Mouse (Mus musculus) kidney, embryonic 14.5 days (tissue): ENCODE measurements around the gene Zbtb5. TPM values are rescaled to one million over a fixed set of nuclear protein-coding genes. Genes with fewer than 3 reads are reported as not detected.
"Not testable (repeated sequence)": the region's sequence is repeated elsewhere in the genome, so short reads cannot be mapped to it uniquely, and the experiment has no call there.

Experiments used
- ATAC-seq: fragments of 200-750 bp; cut with Nextera tagmentation; 2 replicates; pipeline ENCODE4 v1.8.0; 2017; ENCODE audit warnings: moderate number of reproducible peaks, mild to moderate bottlenecking, moderate TSS enrichment, moderate library complexity; ENCODE audit not compliant: low FRiP score, low TSS enrichment
- H3K27ac ChIP-seq: fragments of 300-500 bp; sonication (generic); 2 replicates; pipeline ENCODE4 v1.5.1; 2014; ENCODE audit warnings: low read depth, mild to moderate bottlenecking, low read length, moderate library complexity, mixed read lengths
- H3K27me3 ChIP-seq: fragments of 300-500 bp; sonication (generic); 2 replicates; pipeline ENCODE4 v1.6.1; 2014; ENCODE audit warnings: mild to moderate bottlenecking, low read length; ENCODE audit not compliant: control insufficient read depth, insufficient read depth
- H3K36me3 ChIP-seq: fragments of 300-500 bp; sonication (generic); 2 replicates; pipeline ENCODE4 v1.6.1; 2014; ENCODE audit warnings: low read length, mixed read lengths; ENCODE audit not compliant: control insufficient read depth, insufficient read depth
- H3K4me1 ChIP-seq: fragments of 300-500 bp; sonication (generic); 2 replicates; pipeline ENCODE4 v1.6.1; 2014; ENCODE audit warnings: low read length, mixed read lengths; ENCODE audit not compliant: control insufficient read depth, insufficient read depth
- H3K4me2 ChIP-seq: fragments of 300-500 bp; sonication (generic); replicated peaks from 2 replicates; pipeline ENCODE4 v1.6.1; 2014; ENCODE audit warnings: low read depth, mild to moderate bottlenecking, low read length
- H3K4me3 ChIP-seq: fragments of 300-500 bp; sonication (generic); 2 replicates; pipeline ENCODE4 v1.5.1; 2014; ENCODE audit warnings: mild to moderate bottlenecking, low read length
- H3K9ac ChIP-seq: fragments of 300-500 bp; sonication (generic); 2 replicates; pipeline ENCODE4 v1.6.1; 2014; ENCODE audit warnings: low read depth, mild to moderate bottlenecking, low read length, moderate library complexity
- H3K9me3 ChIP-seq: fragments of 300-500 bp; sonication (generic); 2 replicates; pipeline ENCODE4 v1.6.1; 2016; ENCODE audit warnings: low read length; ENCODE audit not compliant: control insufficient read depth
- WGBS: fragments of 180-500 bp; shearing (Covaris S2); extraction: QIAGEN DNeasy Blood & Tissue Kit; methylation state at CpG from one replicate; pipeline ENCODE4 v1.1.7; 2014; 5-methylcytosine and 5-hydroxymethylcytosine counted together
- polyA plus RNA-seq: library from polyadenylated mRNA; unstranded; fragments of >200 nt; fragmentation: Nextera tagmentation; extraction: Ambion mirVana; gene quantifications from 2 replicates; pipeline ENCODE4 v1.2.1, GENCODE M21; 2014

The Zbtb5 gene
- 14.7 and 27.2 TPM in 2 replicates for polyA plus RNA-seq

DNA sequence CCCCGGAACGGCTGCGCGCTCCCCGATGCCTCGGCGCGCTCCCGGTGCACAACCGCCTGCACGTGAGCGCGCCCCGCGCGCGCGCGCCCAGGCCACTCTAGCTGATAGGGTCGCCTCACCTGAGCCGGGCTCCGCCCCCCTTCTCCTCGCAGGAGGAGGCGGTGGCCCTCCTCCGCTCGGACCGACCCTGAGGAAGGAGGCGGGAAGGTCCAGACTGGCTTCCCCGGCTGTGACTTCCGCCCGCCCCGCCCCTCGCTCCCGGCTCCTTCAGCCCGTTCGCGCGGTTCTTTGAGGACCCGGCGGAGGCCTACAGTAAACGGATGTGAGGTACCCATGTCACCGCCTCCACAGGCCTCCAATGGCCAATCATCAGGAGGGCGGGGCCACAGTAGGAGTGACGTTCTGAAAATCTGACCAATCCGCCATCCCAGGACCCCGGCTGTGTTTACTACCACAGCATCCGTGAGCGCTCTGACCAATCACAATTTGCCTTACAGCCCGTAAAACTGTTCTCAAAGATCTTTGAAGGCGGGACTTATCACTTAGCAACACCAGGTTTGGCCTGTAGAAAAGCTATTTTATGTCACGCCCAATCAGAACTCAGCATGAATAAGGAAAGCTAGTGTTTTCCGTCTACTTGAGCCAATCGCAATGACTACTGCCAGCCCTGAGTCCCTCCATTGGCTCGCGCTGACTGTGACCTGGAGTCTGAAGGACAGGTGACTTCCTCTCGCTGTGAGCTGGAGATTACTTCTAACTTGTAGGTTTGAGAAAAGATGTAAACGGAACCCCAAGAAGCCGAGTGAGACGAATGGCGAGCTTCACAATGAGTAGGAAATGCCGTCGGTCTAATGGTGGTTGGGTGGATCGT, at the start of gene Zbtb5:
Zbtb5 (minus strand) TSS at position 308 of the 871 bp plus-strand sequence.
- H3K9me3 ChIP-seq: no peaks in the 10 kb centered on the region
- H3K4me1 ChIP-seq: peaks cover 21% of the 10 kb centered on the region
- peak within 1 kb of the TSS; percentile 79 for H3K4me2 ChIP-seq
- H3K36me3 ChIP-seq: no peaks in the 10 kb centered on the region
- H3K27ac ChIP-seq: peak within 1 kb of the TSS; percentile 90
- WGBS: under 1% methylated on average over 51 of the region's 63 CpGs
- no peaks in the 10 kb centered on the region for H3K27me3 ChIP-seq
- H3K9ac ChIP-seq: peak within 1 kb of the TSS; percentile 81
- H3K4me3 ChIP-seq: peak within 1 kb of the TSS; percentile 69
- ATAC-seq: peak; percentile 99

DNA sequence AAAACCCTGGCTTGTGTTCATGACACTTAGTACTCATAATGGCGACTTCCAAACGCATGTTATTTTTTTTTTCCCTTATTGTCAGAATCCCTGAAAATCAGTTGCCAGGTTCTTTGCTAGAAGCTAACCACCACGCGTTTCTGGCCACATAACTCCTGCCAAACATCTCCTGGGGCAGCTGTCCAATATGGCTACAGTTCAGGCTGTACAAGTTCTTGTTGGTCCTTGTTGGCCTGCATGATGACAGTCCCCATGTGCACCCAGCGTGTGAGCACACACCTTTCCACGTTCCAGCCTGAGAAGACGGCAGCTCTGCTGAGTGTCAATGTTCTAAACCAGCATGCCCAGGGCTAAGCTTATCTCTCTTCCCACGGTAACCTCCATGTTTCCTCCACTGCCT, 43.2 kb upstream of the Zbtb5 start:
- Histone ChIP-seq H3K4me1 (no peaks in the 10 kb centered on the region), H3K9ac (no peak overlapping the region), H3K27ac (no peak overlapping the region), H3K4me3 (no peak overlapping the region), H3K9me3 (no peaks in the 10 kb centered on the region), H3K36me3 (peaks cover 31% of the 10 kb centered on the region), H3K4me2 (no peak overlapping the region), H3K27me3 (no peaks in the 10 kb centered on the region)
- ATAC-seq: no peak
- 81% methylated on average over 8 of the region's 8 CpGs for WGBS

DNA sequence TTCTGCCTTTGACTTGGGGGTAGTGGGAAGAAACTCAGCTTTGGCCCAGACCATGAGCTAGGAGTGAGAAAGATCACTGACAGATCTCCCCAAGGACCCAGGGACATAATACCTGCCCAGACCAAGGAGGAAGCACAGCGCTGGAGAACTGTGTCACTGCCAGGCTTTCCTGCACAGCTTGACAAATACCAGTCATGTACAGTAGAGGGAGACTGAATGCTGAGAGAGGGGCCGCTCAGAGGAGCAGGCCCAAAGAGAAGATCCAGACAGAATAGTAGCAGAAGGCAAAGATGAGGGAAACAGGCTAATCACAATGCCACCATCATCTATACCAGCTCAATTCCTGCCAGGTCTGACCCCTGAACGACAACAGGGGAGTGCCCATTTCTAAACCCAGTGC, 42.6 kb upstream of the Zbtb5 start:
- ATAC-seq: no peak
- H3K4me2 ChIP-seq: no peak overlapping the region
- H3K4me1 ChIP-seq: no peaks in the 10 kb centered on the region
- H3K4me3 ChIP-seq: no peak overlapping the region
- no peak overlapping the region for H3K9ac ChIP-seq
- 45% methylated on average over 3 of the region's 3 CpGs for WGBS
- no peaks in the 10 kb centered on the region for H3K27me3 ChIP-seq
- H3K9me3 ChIP-seq: no peaks in the 10 kb centered on the region
- H3K27ac ChIP-seq: no peak overlapping the region
- H3K36me3 ChIP-seq: peaks cover 28% of the 10 kb centered on the region

DNA sequence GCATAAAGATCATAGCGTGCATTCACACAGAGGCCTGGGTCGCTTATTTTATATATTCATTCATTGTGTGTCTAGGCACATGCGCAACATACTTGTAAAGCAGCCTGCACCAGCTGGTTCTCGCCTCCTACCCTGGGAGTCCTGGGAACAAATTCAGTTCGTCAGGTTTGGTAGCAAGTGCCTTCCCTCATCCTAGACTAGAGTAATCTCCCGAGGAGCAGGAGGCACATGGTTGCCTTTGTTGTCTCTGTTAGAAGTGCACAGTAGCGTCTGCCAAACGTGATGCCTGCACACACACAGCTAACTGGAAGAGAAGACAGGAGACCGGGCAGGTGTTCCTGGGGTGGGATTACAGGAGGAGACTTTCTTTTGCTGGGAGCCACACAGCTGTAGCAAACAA, 35.7 kb upstream of the Zbtb5 start:
- H3K36me3 ChIP-seq: peaks cover 33% of the 10 kb centered on the region; the same call in 1 of the 2 replicates
- H3K9ac ChIP-seq: no peak overlapping the region
- WGBS: 82% methylated on average over 9 of the region's 9 CpGs
- no peaks in the 10 kb centered on the region for H3K27me3 ChIP-seq
- H3K9me3 ChIP-seq: no peaks in the 10 kb centered on the region
- H3K27ac ChIP-seq: no peak overlapping the region
- no peak for ATAC-seq
- no peak overlapping the region for H3K4me2 ChIP-seq
- H3K4me1 ChIP-seq: no peaks in the 10 kb centered on the region
- H3K4me3 ChIP-seq: no peak overlapping the region

DNA sequence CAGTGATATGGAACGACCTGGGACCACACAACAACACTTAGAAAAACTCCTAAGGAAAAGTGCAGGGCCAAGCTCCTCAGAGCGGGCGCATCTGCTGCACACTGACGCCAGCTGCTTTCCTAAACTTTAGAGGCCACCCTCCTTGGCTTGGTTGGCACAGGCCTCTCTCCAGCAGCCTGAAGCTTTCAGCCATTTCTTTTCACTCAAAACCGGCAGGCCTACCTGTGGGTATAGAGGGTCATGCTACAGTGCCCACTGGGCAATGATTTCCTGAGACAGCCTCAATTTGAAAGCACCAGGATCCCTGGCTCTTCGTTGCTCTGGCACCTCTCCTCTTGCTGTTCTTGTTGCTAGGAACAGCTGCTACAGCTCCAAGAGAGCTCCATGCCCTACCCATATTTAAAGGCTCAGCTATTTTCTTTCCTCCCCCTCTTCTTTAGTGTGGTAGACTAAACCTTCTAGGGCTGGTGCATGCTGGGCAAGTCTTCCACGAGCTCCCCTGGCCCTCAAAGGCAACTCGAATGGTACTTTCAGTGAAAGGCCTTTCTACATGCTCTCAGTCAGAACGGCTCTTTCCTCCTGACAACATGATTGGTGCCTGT, 35.2 kb upstream of the Zbtb5 start:
- Histone ChIP-seq H3K27ac (no peak overlapping the region), H3K9ac (no peak overlapping the region), H3K9me3 (no peaks in the 10 kb centered on the region), H3K27me3 (no peaks in the 10 kb centered on the region), H3K4me1 (no peaks in the 10 kb centered on the region), H3K4me2 (no peak overlapping the region), H3K4me3 (no peak overlapping the region), H3K36me3 (peaks cover 33% of the 10 kb centered on the region; the same call in 1 of the 2 replicates)
- no peak for ATAC-seq
- 84% methylated on average over 9 of the region's 9 CpGs for WGBS

DNA sequence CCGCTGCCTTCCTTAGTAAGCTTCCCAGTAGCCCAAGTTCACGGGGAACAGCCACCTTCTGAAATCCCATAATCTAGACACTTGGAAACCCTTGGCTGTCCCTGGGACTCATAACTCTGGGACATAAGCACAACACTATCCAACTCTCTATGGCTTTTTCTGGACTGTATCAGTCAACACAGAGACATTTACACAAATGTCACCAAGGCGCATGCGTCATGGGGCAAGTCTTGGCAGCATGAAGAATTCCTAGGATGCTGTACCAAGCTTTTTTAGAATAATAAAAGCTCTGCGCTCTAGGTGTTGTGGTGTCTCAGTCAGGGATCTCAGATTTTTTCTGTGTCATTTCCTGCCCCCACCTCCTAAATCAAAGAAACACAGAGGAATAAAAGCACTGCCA, 34.5 kb upstream of the Zbtb5 start:
- Histone ChIP-seq H3K27me3 (no peaks in the 10 kb centered on the region), H3K4me3 (no peak overlapping the region), H3K4me1 (no peaks in the 10 kb centered on the region), H3K9ac (no peak overlapping the region), H3K4me2 (no peak overlapping the region), H3K27ac (no peak overlapping the region), H3K9me3 (no peaks in the 10 kb centered on the region), H3K36me3 (peaks cover 33% of the 10 kb centered on the region; the same call in 1 of the 2 replicates)
- WGBS: 99% methylated on average over 5 of the region's 5 CpGs
- no peak for ATAC-seq

DNA sequence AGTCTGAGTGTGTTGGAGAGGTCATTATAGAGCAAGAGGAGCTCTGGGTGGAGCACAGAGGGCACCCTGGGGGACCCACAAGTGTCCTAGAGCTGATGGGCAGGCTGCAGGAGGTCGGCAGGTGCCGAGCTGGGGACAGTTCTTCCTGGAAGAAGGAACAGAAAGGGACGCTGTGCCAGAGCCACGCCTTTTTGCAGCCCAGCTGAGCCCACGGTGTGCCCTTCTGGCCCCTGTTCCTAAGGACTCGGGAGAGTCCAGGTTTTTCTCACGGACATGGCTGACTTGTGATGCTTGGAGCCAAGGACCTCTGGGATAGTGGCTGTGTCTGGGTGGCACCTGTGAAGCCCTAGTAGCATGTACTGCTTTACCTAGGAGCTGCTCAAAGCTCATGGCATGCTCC, 28.6 kb upstream of the Zbtb5 start:
- no peak overlapping the region for H3K4me2 ChIP-seq
- no peaks in the 10 kb centered on the region for H3K27me3 ChIP-seq
- no peaks in the 10 kb centered on the region for H3K9me3 ChIP-seq
- ATAC-seq: no peak
- no peak overlapping the region for H3K4me3 ChIP-seq
- no peaks in the 10 kb centered on the region for H3K4me1 ChIP-seq
- H3K9ac ChIP-seq: no peak overlapping the region
- peaks cover 44% of the 10 kb centered on the region for H3K36me3 ChIP-seq
- 89% methylated on average over 7 of the region's 7 CpGs for WGBS
- no peak overlapping the region for H3K27ac ChIP-seq

DNA sequence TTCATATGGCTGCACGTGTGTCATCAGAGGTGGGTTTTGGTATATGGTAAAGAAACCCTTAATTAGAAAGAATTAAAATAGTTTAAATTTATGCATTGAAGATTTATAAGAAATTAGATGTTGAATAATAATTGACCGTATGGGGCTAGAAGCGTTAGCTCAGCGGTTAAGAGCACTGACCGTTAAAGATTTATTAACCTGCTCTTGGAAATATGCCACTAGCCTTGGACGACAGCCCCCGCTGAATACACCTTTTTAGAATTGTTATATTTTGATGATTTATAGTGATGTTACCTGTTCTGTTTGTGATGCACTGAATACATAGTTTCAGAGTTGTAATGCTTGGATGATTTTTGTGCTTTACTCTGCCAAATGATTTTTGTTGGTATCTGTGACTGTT, 27.3 kb upstream of the Zbtb5 start:
- 85% methylated on average over 7 of the region's 7 CpGs for WGBS
- not testable (repeated sequence) for H3K4me3 ChIP-seq, H3K27me3 ChIP-seq, H3K4me2 ChIP-seq, H3K9ac ChIP-seq, H3K4me1 ChIP-seq, H3K9me3 ChIP-seq, H3K27ac ChIP-seq, ATAC-seq
- H3K36me3 ChIP-seq: peaks cover 45% of the 10 kb centered on the region

DNA sequence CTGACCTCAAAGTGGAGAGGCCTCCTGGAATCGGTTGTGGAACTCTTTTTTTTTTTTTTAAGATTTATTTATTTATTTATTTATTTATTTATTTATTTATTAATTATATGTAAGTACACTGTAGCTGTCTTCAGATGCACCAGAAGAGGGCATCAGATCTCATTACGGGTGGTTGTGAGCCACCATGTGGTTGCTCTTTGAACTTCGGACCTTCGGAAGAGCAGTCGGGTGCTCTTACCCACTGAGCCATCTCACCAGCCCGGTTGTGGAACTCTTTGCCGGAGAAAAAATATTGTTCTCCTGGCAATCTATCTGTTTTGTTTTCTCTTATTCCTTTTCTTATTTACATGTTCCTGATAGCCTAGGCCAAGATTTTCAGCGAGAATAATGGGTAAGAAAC, 26.7 kb upstream of the Zbtb5 start:
- H3K36me3 ChIP-seq: peaks cover 40% of the 10 kb centered on the region
- 68% methylated on average over 8 of the region's 8 CpGs for whole genome bisulfite sequencing
- not testable (repeated sequence) for H3K9ac ChIP-seq, H3K9me3 ChIP-seq, ATAC-seq, H3K27me3 ChIP-seq, H3K4me1 ChIP-seq, H3K4me3 ChIP-seq, H3K27ac ChIP-seq, H3K4me2 ChIP-seq
